Mouse (Mus musculus): Measurements from ENCODE around the gene Pdhb. TPM values are rescaled to one million over a fixed set of nuclear protein-coding genes. Genes with fewer than 3 reads are reported as not detected.

Gene Pdhb
- polyA plus RNA-seq, 1 experiment from 2014 or later: 296 TPM

GRCm38 (mm10) chr14:8213803-8214224, 41.0 kb upstream of the Pdhb start, which contains the start of gene Kctd6:
Gene Kctd6 (plus strand): TSS chr14:8214140.
- Histone ChIP-seq H3K4me3 (replicated peaks) (peak within 1 kb of the TSS; percentile 69), H3K27ac (replicated peaks) (peak within 1 kb of the TSS; percentile 95), H3K27me3 (replicated peaks) (no peaks in the 10 kb centered on the region), H3K4me1 (peaks cover 32% of the 10 kb centered on the region), H3K36me3 (no peaks in the 10 kb centered on the region), H3K9ac (replicated peaks) (peak within 1 kb of the TSS; percentile 83), H3K4me2 (peak within 1 kb of the TSS; percentile 85), H3K9me3 (replicated peaks) (no peaks in the 10 kb centered on the region)
- under 1% methylated on average over 39 of the region's 49 CpGs for WGBS
- ATAC-seq (ENCODE audit: low FRiP score): peak; percentile 97

DNA sequence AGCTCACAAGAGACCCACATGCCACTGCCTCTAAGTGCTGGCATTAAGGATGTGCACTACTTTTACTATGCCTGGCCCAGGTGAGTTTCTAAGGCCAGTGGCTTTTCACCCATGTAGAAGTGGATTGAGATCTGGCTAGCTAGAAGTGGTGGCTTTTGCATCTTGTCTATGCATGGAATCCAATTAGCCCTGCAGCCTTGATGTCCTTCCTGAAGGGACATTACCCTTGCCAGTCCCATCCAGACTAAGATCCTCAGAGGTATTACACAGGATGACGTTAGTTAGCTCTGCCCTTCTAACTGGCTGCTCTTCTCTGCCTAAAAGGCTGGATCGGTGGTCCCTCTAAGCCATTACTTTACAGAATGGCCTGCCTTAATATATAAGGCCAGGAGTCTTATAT, 40.2 kb upstream of the Pdhb start:
- Histone ChIP-seq H3K27ac (replicated peaks) (no peak overlapping the region), H3K4me3 (replicated peaks) (no peak overlapping the region), H3K9ac (replicated peaks) (no peak overlapping the region), H3K9me3 (replicated peaks) (no peaks in the 10 kb centered on the region), H3K27me3 (replicated peaks) (no peaks in the 10 kb centered on the region), H3K4me2 (no peak overlapping the region), H3K4me1 (peaks cover 24% of the 10 kb centered on the region), H3K36me3 (no peaks in the 10 kb centered on the region)
- 76% methylated on average over 2 of the region's 2 CpGs for WGBS
- no peak for ATAC-seq (ENCODE audit: low FRiP score)

DNA sequence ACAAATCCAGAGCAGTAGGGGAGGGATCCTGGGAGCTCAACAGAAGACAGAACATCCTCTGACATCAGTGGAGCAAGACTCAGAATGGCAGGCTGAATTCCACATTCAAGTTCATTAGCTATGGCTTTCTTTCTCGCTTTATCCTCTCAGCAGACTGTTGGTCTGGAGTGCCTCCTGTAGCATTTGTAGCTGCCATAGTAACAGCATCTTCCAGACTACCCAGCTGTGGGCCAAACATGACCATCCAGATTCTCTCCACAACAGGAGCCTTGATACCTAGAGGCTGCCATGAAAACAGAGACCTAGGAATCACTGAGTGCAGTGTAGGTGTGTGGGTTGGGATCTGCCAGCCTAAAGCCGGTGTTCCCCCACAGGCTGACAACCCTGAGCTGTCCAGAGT, 37.1 kb upstream of the Pdhb start:
- 79% methylated on average over 2 of the region's 2 CpGs for WGBS
- ATAC-seq (ENCODE audit: low FRiP score): no peak

DNA sequence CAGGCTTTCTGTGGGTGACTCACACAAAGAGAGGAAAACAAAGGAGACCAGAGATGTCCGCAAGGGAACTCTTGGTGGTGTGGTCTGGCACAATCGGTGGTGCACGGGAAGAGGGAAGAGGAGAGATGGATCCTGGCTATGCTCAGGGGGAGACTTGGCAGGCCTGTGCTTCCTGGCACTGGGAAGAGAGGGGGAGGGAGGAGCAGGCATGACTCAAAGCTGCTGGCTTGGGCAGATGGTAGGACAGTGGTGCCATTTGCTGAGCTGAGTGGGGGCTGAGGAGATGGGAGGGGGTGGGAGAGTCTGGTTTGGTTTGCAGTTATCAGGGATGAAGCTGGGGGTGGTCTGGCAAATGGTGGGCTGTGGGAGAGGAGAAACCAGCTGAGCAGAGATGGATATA, 36.1 kb upstream of the Pdhb start:
- Histone ChIP-seq H3K9me3 (replicated peaks) (no peaks in the 10 kb centered on the region), H3K4me3 (replicated peaks) (no peak overlapping the region), H3K4me1 (0 out of 2 replicates have a peak, but pooled peaks cover 3% of the 10 kb centered on the region), H3K36me3 (no peaks in the 10 kb centered on the region), H3K9ac (replicated peaks) (no peak overlapping the region), H3K4me2 (no peak overlapping the region), H3K27me3 (replicated peaks) (no peaks in the 10 kb centered on the region), H3K27ac (replicated peaks) (no peak overlapping the region)
- ATAC-seq (ENCODE audit: low FRiP score): no peak
- WGBS: 50% methylated on average over 3 of the region's 3 CpGs

More for the DNA sequence above, 37.1 kb upstream of the Pdhb start:
- H3K9ac ChIP-seq (replicated peaks): no peak overlapping the region
- H3K4me3 ChIP-seq (replicated peaks): no peak overlapping the region
- H3K36me3 ChIP-seq: no peaks in the 10 kb centered on the region
- no peak overlapping the region for H3K27ac ChIP-seq (replicated peaks)
- no peaks in the 10 kb centered on the region for H3K9me3 ChIP-seq (replicated peaks)
- no peak overlapping the region for H3K4me2 ChIP-seq
- H3K27me3 ChIP-seq (replicated peaks): no peaks in the 10 kb centered on the region
- peaks cover 8% of the 10 kb centered on the region for H3K4me1 ChIP-seq

GRCm38 (mm10) chr14:8207543-8207942, 34.7 kb upstream of the Pdhb start:
- Histone ChIP-seq H3K4me1 (0 out of 2 replicates have a peak, but pooled peaks cover 3% of the 10 kb centered on the region), H3K36me3 (no peaks in the 10 kb centered on the region), H3K27ac (replicated peaks) (no peak overlapping the region), H3K4me3 (replicated peaks) (no peak overlapping the region), H3K9ac (replicated peaks) (no peak overlapping the region), H3K27me3 (replicated peaks) (no peaks in the 10 kb centered on the region), H3K9me3 (replicated peaks) (no peaks in the 10 kb centered on the region), H3K4me2 (no peak overlapping the region)
- 71% methylated on average over 5 of the region's 5 CpGs for WGBS
- no peak for ATAC-seq (ENCODE audit: low FRiP score)

DNA sequence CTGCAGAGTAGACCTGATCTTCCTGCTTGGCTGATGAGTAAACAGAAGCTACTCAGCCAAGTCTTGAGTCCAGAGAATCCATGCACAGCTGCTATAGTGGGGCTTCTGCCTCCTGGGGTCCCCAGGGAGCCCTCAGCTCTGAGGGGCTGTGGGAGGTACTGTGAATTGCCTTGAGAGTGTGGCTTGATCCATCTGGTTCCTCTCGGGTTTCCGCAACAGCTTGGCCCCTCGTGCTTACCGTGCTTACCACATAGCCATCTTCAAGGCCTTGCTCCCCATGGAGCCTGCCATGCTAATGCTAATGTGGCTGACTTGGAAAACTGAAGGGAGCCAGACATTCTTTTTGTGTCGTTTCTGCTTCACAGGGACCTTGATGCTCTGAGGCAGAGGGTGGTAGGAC, 34.3 kb upstream of the Pdhb start:
- H3K9me3 ChIP-seq (replicated peaks): no peaks in the 10 kb centered on the region
- no peaks in the 10 kb centered on the region for H3K27me3 ChIP-seq (replicated peaks)
- ATAC-seq (ENCODE audit: low FRiP score): 0 out of 2 replicates have a peak, but pooled peaks have one; percentile 39
- no peak overlapping the region for H3K4me2 ChIP-seq
- H3K36me3 ChIP-seq: no peaks in the 10 kb centered on the region
- WGBS: 21% methylated on average over 5 of the region's 5 CpGs
- no peak overlapping the region for H3K4me3 ChIP-seq (replicated peaks)
- H3K9ac ChIP-seq (replicated peaks): no peak overlapping the region
- 0 out of 2 replicates have a peak, but pooled peaks cover 3% of the 10 kb centered on the region for H3K4me1 ChIP-seq
- no peak overlapping the region for H3K27ac ChIP-seq (replicated peaks)

- WGBS: 65% methylated on average over 9 of the region's 9 CpGs
These were observed 33.5 kb upstream of the Pdhb start for GRCm38 (mm10) chr14:8206179-8206910.

GRCm38 (mm10) chr14:8201715-8202114, 28.9 kb upstream of the Pdhb start:
- H3K27me3 ChIP-seq (replicated peaks): no peaks in the 10 kb centered on the region
- no peaks in the 10 kb centered on the region for H3K36me3 ChIP-seq
- no peak overlapping the region for H3K9ac ChIP-seq (replicated peaks)
- H3K4me2 ChIP-seq: no peak overlapping the region
- no peak overlapping the region for H3K27ac ChIP-seq (replicated peaks)
- H3K4me1 ChIP-seq: no peaks in the 10 kb centered on the region
- ATAC-seq (ENCODE audit: low FRiP score): no peak
- H3K9me3 ChIP-seq (replicated peaks): no peaks in the 10 kb centered on the region
- WGBS: 78% methylated on average over 3 of the region's 3 CpGs
- no peak overlapping the region for H3K4me3 ChIP-seq (replicated peaks)

More at GRCm38 (mm10) chr14:8206179-8206910, 33.5 kb upstream of the Pdhb start:
- ATAC-seq (ENCODE audit: low FRiP score): no peak
- H3K4me3 ChIP-seq (replicated peaks): no peak overlapping the region
- H3K27me3 ChIP-seq (replicated peaks): no peaks in the 10 kb centered on the region
- H3K4me2 ChIP-seq: no peak overlapping the region
- no peaks in the 10 kb centered on the region for H3K9me3 ChIP-seq (replicated peaks)
- no peak overlapping the region for H3K9ac ChIP-seq (replicated peaks)
- no peak overlapping the region for H3K27ac ChIP-seq (replicated peaks)
- H3K4me1 ChIP-seq: 0 out of 2 replicates have a peak, but pooled peaks cover 3% of the 10 kb centered on the region
- no peaks in the 10 kb centered on the region for H3K36me3 ChIP-seq

DNA sequence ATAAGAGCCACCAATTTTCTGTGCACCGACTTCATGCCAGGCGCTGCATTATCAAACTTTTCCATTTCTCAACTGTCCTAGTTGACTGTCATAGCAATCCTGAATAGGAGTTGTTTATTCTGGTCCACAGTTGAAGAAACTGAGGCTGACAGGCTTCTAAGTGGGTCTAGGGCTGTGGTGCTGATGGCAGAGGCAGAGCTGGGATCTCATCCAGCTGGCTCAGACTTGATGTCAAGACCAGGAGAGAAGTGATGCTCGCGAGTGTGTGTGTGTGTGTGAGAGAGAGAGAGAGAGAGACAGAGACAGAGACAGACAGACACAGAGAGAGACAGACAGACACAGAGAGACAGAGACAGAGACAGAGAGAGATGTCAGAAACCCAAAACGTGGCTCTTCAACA, 27.9 kb upstream of the Pdhb start:
- WGBS: 82% methylated on average over 5 of the region's 5 CpGs
- no peak for ATAC-seq (ENCODE audit: low FRiP score)
- H3K27me3 ChIP-seq (replicated peaks): no peaks in the 10 kb centered on the region

DNA sequence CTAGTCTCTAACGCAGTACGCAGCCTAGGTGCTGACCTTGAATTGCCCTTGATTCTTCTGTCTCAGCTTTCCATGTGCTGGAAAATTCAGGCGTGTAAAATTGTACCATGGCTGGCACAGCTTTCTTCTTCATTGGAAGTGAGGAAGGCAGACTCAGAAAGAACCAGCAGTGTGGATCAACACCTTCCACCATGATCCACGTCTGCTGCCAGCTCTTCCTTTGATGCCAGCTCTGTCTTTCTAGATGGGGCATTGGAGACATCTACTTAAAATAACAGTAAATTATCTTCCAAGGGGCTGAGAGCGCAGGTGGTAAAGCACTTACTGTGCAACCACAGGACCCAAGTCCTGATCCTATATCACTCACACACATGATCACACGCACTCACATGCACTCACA, 19.9 kb upstream of the Pdhb start:
- ATAC-seq (ENCODE audit: low FRiP score): no peak
- 88% methylated on average over 6 of the region's 6 CpGs for WGBS

More for the DNA sequence above, 27.9 kb upstream of the Pdhb start:
- no peaks in the 10 kb centered on the region for H3K4me1 ChIP-seq
- no peak overlapping the region for H3K27ac ChIP-seq (replicated peaks)
- H3K36me3 ChIP-seq: no peaks in the 10 kb centered on the region
- H3K4me2 ChIP-seq: no peak overlapping the region
- H3K9me3 ChIP-seq (replicated peaks): no peaks in the 10 kb centered on the region
- H3K9ac ChIP-seq (replicated peaks): no peak overlapping the region
- no peak overlapping the region for H3K4me3 ChIP-seq (replicated peaks)

DNA sequence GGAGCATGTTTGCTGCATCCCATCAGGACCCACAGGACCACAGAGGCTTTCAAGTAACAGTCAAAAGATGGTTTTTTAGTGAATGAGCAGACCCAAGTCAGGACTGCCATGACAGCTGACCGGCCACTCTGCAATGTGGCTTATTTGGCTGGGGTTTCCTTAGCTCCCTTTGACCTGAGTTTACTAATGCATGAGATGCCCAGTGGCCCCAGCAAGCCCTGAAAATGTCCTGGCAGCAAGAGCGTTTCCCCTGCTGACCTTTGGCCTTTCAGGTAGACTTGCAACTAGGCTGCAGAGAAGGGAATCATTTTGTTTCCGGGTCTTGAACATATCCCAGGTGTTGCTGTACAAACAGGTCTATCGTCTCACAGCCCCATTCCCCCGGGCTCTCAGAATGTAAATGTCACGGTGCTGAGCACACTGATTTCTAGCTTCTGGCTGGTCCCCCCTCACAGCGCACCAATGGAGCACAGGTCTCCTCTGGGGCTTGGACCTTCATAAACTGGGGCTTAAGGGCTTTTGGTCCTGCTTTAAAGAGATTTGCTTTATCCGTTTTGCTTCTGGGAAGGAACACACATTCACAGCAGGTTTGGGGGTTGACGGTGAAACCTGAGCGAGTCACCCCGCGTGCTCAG, 18.6 kb upstream of the Pdhb start:
- Histone ChIP-seq H3K9ac (replicated peaks) (no peak overlapping the region), H3K27me3 (replicated peaks) (no peaks in the 10 kb centered on the region), H3K27ac (replicated peaks) (no peak overlapping the region), H3K9me3 (replicated peaks) (no peaks in the 10 kb centered on the region), H3K4me2 (no peak overlapping the region), H3K4me3 (replicated peaks) (no peak overlapping the region), H3K4me1 (no peaks in the 10 kb centered on the region), H3K36me3 (no peaks in the 10 kb centered on the region)
- ATAC-seq (ENCODE audit: low FRiP score): no peak
- 78% methylated on average over 12 of the region's 12 CpGs for WGBS

More for the DNA sequence above, 19.9 kb upstream of the Pdhb start:
- H3K9me3 ChIP-seq (replicated peaks): no peaks in the 10 kb centered on the region
- no peaks in the 10 kb centered on the region for H3K36me3 ChIP-seq
- H3K4me2 ChIP-seq: no peak overlapping the region
- no peaks in the 10 kb centered on the region for H3K27me3 ChIP-seq (replicated peaks)
- H3K4me1 ChIP-seq: no peaks in the 10 kb centered on the region
- H3K4me3 ChIP-seq (replicated peaks): no peak overlapping the region
- no peak overlapping the region for H3K27ac ChIP-seq (replicated peaks)
- H3K9ac ChIP-seq (replicated peaks): no peak overlapping the region

GRCm38 (mm10) chr14:8190556-8190955, 17.7 kb upstream of the Pdhb start:
- 98% methylated on average over 3 of the region's 3 CpGs for WGBS
- H3K9ac ChIP-seq (replicated peaks): no peak overlapping the region

More at GRCm38 (mm10) chr14:8190556-8190955, 17.7 kb upstream of the Pdhb start:
- Histone ChIP-seq H3K9me3 (replicated peaks) (no peaks in the 10 kb centered on the region), H3K4me2 (no peak overlapping the region), H3K4me1 (no peaks in the 10 kb centered on the region), H3K27me3 (replicated peaks) (no peaks in the 10 kb centered on the region), H3K27ac (replicated peaks) (no peak overlapping the region), H3K36me3 (no peaks in the 10 kb centered on the region), H3K4me3 (replicated peaks) (no peak overlapping the region)
- ATAC-seq (ENCODE audit: low FRiP score): no peak
